Mouse (Mus musculus): Measurements from ENCODE around the gene Cngb1.
A peak's percentile ranks its signal among the peaks of the same experiment; 100 is the strongest.
"Not testable (repeated sequence)": the region's sequence is repeated elsewhere in the genome, so short reads cannot be mapped to it uniquely, and the experiment has no call there.

The Cngb1 gene

DNA sequence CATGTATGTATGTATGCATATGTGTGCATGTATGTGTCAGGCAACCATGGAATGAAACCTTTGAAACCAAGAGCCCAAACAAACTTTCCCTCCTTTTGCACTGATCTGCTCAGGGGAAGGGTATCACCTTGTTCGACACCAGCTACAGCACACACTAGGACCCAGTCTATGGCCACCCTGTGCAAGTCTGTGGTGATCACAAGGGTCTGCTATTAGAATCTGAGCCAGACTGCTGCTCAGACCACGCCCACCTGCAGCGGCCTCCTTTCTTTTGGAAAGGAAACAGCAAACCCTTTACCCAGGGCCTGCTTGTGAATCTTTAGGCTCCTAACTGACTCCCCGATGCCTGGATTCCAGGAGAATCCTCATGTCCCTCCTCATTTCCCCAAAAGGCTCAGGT is 62.5 kb downstream of the Cngb1 start:
- DNase-seq: no peak

DNA sequence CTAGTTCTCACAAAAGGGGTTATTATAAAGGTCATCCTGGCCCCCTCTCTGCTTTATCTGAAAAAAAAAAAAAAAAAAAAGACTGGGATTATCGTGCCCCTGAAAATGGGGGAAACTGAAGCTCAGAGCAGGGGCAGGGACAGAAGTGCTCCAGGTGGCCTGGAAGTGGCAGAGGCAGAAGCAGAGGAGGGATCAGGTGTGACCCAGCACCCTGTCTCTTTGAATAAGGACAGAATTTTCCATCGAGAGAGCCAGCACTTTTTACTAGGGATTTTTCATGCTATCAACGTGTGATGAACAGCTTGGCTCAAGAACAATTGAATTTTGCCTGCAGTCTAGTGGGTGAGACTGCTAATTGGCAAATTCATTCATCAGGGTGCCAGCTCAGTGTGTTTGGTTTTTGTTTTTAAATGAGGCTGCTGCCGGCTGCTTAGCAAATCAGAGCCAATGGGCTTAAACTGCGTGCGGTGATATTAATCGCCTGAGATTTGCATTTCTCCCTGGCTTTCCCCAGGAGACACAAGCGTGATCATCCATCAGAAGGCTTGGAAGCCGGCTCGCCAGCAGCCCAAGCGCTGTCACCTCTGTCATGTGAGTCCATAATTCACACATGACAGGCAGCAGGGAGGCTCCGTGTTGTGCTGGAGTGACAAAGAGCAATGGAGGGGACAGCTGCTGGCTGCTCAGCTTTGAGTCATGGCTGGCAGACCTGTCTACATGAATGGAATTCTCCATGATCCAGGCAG is 63.4 kb downstream of the Cngb1 start:
- DNase-seq: peak; percentile 45

DNA sequence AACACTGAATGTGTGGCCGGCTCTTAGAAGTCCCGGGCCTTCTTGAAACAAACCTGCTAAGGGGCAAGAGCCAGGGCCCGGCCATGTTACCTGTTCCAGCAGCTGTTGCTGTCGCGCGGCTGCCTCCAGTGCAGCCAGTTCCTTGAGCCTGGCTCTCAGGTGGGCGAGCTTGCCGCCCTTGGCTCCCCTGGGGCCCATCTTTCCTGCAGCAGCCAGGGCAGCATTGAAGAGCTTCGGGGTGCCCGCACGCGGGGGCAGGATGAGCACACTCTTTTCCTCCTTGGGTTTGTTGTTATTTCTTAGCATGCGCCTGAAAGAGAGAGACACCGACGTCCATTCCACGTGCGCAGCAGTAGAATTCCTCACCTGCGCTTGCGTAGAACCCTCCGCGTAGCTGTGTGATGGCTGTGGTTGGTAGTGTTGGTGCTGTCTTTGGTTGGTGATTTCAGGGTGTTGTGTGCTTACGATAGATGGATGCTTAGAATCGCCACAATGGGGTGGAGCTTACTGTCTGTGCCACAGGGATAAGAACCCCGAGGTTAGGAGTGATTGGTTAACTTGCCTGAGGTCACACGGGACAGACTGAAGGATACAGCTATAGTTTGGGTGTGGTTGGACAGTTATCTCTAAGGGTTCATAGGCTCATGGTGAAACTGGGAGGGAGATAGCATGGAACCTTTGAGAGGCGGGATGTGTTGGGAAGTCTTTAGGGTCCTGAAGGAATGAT is 64.1 kb downstream of the Cngb1 start:
- no peak for DNase-seq

DNA sequence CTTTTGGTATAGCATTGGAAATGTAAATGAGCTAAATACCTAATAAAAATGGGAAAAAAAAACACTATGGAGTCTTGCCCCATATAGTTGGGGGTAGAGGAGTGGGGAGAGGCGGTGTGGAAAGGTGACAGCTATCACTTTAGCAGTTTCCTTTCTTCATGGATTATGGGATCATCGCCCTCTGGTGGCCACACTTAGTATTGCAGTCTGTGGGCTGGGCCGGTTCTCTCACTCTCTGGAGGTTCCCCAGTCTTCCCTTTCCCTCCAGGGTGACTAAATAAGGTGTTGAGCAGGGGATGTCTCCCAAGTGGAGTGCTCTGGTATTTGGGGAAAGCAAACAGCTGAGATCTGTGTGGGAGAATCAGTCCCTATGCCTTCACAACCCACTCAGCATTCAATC is 70.7 kb downstream of the Cngb1 start:
- peak; percentile 83 for DNase-seq

DNA sequence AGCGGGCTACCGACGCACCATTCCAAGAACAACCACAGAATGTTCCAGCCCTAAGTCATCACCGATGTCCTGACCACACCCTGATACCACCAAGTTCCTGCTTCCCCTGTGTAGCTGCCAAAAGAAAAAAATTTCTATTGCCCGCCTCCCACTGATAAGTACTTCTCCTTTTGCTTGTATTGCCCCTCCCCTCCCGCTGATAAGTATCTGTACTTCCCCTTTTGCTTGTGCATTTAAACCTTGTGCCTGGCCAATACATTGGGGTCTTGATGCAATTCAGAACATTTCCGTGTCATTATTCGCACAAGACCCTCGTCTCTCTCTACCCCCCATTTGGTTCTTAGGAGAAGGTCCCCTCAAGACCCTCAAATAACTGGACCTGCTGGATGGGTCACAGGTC is 76.3 kb downstream of the Cngb1 start:
- not testable (repeated sequence) for DNase-seq

DNA sequence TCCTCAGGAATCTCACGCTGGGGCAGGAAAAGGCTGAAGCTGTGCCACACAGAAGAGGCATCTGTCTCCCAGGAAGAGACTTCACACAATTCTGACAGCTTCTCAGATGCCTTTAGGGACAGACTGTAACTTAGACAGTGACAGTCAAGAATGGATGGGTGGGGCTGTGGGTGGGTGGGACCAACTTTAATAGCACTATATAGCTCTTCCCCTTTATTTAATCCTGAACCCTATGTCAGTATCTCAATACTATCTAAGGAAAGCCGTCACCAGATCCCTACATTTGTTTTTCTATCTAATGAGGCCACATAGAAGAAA is 79.3 kb downstream of the Cngb1 start:
- no peak for DNase-seq

DNA sequence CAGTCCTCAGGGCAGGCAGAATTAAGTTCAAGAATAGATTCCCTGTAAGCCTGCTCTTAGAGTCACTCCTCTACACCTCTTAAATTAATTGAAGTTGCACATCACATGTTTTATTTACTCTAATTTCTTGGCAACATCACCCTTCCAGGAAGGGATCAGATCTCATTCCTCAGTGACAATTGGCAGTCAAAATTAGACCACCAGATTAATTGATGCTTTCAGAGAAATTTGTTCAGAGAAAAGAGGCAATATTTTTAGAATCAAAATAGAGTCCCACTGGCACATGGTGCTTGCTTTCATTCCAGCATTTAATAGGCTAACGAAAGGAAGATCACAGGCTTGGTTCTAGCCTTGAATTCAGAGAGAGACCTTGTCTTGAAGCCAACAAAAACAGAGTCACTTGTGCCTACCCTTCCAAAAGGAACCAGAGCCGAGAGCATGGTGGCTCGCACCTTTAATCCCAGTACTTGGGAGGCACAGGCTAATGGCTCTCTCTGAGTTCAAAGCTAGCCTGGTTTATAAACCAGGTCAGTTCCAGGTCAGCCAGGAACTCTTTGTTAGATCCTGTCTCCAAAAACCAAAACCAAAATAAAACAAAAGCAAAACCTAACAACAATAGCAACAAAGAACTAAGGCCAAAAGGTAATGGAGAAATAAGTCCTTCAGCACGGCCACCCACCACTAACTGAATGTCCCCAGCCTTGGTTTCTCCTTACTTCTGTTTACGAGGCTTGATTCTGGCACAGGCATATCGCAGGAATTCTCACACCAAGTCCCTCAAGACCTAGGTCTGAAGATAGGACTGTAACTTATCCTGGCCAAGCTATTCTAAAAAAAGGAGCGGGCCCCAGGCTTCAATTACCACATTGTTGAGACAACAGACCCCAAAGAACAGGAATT is 79.9 kb downstream of the Cngb1 start:
- no peak for DNase-seq

DNA sequence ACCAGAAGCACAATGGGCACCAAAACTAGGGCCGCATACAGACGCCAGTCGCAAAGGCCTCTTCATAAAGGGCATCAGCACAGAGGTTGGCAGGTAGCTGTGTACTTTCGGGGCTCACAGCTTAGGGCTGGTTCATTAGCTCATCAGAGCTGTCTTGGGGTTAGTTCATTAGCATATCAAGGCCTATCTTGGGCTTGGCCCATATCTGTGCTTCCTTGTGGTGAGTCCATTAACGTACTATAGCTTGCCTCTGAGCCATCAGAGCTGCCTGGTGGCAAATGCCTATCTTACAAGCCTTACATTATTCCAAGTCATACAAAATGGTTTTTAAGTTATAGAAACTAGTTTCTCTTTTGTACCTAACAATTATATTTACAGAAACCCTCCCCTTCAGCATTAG is 82.4 kb downstream of the Cngb1 start:
- DNase-seq: no peak

DNA sequence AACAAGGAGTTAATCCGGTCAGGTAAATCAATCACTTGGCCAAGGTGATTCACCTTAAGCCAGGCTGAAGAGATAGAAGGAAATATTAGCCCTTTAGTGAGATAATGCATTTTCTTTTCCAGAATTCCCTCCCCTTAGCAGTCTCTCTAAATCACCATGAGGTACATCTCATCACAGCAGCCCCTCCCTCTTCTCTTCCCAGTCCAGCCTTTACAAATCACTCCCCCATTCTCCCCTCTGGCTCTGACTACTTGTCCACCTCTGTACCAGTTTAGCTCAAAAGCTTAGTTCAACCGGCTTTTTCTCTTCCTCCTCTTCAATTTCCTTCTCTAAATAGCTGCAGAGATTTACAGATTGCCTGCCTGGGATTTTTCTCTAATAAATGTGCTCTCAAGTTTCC is 85.3 kb downstream of the Cngb1 start:
- DNase-seq: no peak

DNA sequence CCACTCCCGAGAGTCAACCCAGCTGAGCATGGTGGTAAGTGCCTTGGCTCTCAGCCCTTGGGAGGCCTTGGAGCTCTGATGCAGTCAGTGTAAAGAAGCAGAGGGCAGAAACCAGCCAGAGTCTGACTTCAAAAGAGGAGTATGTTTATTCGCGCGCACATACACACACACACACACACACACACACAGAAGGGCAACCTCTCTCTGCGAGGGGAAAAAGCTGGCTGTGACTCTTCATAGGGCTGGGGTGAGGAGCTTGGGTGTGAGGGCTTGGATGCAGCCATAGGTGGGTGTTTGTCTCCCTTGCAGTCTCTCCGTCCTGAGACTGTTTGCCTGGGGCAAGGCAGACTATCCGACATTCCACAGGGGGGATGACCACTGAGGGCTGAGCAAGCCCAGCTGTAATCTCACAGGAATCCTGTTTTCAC is 85.8 kb downstream of the Cngb1 start:
- no peak for DNase-seq

DNA sequence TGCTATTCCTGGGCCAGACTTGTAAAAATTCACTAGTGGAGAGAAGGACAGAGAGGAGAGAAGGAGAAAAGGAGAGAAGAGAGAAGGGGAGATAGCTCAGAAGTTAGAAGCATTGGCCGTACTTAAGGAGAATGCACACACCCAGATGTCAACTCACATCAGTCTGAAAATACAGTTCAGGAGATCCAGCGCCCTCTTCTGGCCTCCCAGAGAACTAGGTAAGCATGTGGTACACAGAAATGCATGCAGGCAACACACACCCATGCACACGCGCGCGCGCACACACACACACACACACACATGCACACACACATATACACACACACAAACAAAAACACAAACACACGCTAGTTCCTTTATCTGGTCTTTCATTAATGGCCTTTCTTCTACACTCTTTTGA is 86.8 kb downstream of the Cngb1 start:
- no peak for DNase-seq

DNA sequence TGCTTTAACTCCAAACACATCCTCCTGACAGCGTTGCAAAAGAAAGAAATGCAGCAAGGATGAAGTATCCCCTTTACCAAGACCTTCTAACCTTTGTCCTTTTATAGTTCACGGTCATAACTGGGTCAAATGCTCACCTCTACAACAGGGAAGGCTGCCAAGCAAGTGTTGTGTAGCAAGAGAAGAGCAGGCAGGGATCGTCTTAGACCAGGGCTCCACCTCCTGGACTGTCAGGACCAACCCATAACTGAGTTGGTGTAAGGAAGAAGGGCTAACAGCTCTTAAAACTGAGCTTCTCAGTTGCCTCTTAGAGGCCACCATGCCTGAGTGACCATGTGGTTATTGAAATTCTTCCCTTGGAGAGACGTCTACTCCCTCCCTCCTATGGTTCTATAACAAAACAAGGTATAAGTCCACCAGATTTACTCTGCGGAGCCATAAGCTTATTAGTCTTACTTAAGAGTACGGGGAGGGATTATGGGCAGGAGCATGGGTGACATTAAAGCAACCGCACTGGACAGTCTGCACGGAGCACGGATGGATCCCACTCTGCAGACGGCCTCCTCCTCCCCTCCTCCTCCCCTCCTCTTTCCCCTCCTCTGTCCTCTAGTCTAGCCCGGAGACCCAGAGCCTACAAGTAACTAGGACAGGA is 90.5 kb downstream of the Cngb1 start:
- DNase-seq: no peak

DNA sequence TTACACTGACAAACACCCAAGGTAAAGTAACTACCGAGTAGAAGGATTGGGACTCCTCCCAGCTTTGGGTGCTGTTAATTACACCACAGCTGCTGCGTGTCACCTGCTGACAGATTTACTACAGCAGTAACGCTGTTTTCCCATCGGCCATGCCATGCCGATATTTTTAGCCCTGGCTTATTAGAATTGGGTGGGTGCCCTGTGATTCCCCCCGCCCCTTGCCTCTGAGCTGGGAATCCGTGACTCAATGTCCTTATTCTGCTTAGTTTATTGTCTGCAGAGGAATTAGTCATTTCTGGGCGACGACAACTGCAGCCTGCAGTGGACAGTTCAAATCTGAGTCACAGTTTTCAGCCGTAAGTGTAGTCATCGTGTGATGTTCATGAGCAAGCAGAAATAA is 96.5 kb downstream of the Cngb1 start:
- DNase-seq: no peak

DNA sequence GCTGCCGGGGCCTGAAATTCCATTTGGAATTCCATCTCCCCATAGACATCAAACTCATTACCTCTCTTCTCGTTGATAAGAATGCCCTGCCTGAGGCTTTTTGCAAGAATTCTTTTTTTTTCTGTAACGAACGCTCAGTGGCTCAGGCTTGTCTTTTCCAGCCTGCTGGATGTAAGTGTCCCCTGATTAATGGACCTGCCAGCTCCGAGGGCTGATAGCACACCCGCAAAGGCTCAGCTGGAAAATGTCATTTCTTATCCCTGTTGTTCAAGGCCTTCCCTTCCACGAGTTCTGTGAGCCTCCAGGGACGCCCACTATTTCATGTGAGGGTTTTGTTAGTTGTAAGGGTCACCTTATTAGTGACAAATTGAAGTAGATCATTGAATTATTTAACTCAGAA is 100.4 kb downstream of the Cngb1 start:
- DNase-seq: no peak

DNA sequence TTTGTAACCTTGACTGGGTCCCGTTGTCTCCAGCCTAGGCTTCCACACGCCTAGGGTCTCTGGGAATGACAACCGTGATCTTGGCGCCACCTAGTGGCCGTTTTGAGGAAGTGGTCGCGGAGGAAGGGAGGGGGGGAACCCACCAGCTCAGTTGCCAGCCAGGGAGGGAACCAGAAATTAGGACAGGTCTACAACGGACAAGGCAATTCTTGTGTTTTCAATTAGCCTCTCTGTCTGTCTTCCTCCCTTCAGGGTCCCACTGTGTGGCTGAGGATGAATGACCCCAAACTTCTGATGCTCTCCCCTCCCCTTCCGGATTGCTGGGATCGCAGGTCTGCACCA is 102.4 kb downstream of the Cngb1 start:
- peak; percentile 77 for DNase-seq

DNA sequence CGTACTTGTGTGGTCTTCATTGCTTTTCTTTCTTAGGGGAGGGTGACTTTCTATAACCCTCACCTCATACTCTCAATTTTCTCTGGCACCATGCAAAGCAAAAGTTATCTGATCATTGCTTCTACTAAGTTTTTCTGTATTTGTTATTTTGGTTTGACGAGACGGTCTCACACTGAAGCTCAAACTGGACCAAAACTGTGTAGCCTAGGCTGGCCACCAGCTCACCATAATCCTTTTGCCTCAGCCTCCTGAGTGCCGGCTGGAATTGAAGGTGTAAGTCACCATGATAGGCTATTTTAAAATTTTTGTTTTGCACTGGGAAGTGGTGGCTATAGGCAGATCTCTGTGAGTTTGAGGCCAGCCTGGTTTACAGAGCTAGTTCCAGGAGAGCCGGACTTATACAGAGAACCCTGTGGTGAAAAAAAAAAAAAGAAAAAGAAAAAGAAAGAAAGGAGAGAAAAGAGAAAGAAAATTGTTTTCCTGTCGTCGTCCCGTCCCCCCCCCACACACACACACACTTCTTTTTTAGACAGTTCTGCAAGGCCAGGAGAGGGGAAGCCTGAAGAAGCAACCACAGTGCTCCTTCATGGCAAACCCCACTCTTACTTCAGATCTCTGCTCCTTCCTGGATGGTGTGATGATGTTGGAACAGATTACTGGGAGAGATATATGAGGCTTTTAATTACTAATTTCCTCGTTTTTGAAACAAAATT is 102.9 kb downstream of the Cngb1 start:
- DNase-seq: no peak

DNA sequence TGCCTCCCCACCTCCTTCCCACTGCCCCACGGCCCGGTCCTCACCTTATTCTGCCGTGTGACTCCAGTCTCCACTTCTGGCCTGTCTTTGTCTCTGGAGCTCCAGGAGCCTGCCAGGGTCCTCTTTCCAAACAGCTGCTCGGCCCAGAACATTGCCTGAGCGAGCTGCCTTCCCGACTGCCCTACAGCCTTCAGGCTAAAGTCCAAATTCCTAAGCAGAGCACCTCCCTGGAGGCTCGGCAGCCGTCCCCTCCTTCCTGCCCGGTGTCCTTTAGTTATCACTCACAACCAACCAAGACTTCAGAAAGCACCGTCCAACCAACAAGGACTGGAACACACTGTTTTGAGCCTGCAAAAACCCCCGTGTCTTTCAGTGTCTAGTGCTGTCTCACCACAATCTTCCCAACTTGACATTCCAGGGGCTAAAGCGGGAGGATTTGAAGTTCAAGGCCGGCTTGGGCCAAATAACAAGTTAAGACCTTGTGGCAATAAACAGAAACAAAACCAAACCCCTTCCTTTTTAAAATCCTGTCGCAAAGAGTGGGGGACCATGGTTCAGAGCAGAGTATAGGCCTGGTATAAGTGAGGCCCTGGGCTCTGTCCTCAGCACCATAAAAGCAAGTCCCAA is 103.6 kb downstream of the Cngb1 start, which contains the start of gene Kifc3:
Gene Kifc3, minus strand, starts transcription at position 164 of the 627 bp plus-strand sequence.
- peak; percentile 74 for DNase-seq

DNA sequence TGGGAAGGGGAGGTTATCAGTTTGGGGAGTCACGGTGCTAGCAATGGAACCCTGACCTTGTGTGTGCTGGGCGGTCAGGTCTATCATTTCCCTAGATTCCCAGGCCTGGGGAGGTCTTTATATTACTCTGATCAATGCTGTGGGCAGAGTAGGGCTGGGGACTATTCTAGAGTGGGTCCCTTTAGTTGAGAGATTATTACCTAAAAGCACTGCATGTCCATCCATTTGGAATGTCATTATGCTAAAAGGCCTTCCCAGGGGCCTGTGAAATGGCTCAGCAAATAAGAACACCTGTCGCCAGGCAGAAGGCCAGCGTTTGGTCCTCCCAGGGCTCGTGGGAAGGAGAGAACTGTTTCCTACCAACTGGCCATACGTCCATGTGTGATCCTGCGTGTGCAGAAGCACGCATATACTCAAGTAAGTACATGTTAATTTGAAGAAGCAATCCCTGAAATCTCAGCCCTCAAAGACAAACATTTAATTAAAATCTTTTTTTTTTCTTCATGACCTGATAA is 104.3 kb downstream of the Cngb1 start:
- DNase-seq: peak; percentile 57

DNA sequence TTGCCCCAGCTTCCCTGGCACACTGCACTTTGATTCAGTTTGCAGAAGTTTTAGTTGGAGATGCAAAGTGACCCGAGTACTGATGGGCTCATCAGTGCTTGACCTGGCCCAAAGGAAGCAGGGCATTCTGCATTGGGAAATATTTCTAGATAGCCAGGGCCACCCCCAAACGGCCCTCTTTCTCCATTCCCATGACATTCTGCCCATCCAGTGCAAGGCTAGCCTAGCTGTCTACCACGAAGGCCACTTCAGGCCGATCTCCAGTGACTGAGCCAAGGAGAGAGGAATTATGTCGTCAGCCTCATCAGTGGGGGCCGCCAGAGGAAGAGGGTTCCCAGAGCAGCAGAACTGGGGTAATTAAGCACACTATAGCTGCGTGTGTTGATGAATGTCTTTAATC is 104.9 kb downstream of the Cngb1 start:
- DNase-seq: peak; percentile 19

DNA sequence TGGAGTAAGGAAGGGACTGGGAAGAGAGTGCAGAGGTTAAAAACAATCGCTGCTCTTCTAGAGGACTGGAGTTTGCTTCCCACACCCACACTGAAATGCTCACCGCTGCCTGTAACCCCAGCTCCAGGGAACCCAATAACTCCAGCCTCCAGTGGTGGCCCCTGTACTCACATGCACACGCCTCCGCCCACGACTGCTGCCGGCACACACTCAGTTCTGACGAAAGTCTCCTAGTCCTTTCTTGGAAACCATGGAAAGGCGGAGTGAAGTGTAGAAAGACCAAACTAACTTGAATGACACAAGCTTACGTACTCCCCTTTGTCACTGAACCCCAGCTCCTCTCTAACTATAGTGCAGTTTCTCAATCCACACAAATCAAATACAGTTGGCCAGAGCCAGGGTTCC is 106.4 kb downstream of the Cngb1 start:
- DNase-seq: no peak

DNA sequence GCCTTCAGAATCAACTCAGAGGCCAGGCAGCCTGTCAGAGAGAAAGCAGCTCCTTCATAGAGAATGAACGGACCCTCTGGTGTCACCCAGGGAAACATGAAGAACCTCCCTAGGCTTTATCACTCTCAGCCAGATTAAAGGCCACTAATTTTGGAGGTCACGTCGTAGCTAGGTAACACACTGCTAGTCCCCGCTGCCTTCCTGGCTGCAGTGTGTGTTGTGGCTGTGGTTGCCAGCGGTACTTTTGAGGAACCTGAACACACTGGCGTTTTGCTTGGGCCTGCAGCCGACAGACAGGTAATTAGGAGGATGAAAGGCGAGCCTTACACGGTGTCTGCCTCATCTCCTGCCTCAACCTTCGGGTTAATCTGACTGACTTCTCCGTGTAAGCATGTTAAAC is 110.7 kb downstream of the Cngb1 start:
- no peak for DNase-seq
